Mouse (Mus musculus) layer of hippocampus, adult 2 months (tissue): Measurements from ENCODE around the gene Castor2. TPM values are rescaled to one million over a fixed set of nuclear protein-coding genes. Genes with fewer than 3 reads are reported as not detected.

Experiments used
- DNase-seq, 2 experiments: peaks; one replicate each; pipeline ENCODE4 v3.0.0; 2022; ENCODE audit warnings: low spot score in 2 of 2
- H3K27ac ChIP-seq: fragments of 200-600 bp; 2 replicates; pipeline ENCODE4 v1.8.1; 2022
- H3K4me3 ChIP-seq: fragments of 200-600 bp; 2 replicates; pipeline ENCODE4 v1.8.1; 2022; ENCODE audit warnings: mild to moderate bottlenecking
- CTCF ChIP-seq: fragments of 200-600 bp; conservative IDR thresholded peaks from 2 replicates; pipeline ENCODE4 v1.8.1; 2022; ENCODE audit warnings: antibody characterized with exemption, mild to moderate bottlenecking, moderate library complexity
- total RNA-seq, 2 experiments: library from RNA; stranded (reverse); gene quantifications; 2 replicates each; pipeline ENCODE4 v1.2.3; 2021

Gene Castor2
- total RNA-seq, 2 experiments from 2014 or later, result 67.5 to 69.4 TPM

DNA sequence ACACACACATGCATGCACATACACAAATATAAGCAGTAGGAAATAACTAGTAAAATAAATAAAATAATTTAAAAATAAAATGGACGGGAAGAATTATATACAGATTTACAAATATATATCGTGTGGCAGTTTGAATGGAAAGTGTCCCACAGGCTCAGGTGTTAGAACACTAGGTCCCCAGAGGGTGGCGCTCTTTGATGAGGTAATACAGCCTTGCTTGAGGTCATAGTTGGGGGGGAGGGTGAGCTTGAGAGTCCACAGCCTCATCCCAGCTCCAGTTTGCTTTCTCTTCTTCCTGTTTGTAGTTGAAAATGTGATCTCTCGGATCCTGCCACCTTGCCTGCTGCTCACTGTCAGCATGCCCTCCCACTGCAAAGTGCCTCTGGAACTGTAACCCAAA is 14.3 kb upstream of the Castor2 start:
- Histone ChIP-seq H3K27ac (no peak overlapping the region), H3K4me3 (no peak overlapping the region)
- DNase-seq, result no peak
- TF ChIP-seq CTCF, result peak; percentile 43

DNA sequence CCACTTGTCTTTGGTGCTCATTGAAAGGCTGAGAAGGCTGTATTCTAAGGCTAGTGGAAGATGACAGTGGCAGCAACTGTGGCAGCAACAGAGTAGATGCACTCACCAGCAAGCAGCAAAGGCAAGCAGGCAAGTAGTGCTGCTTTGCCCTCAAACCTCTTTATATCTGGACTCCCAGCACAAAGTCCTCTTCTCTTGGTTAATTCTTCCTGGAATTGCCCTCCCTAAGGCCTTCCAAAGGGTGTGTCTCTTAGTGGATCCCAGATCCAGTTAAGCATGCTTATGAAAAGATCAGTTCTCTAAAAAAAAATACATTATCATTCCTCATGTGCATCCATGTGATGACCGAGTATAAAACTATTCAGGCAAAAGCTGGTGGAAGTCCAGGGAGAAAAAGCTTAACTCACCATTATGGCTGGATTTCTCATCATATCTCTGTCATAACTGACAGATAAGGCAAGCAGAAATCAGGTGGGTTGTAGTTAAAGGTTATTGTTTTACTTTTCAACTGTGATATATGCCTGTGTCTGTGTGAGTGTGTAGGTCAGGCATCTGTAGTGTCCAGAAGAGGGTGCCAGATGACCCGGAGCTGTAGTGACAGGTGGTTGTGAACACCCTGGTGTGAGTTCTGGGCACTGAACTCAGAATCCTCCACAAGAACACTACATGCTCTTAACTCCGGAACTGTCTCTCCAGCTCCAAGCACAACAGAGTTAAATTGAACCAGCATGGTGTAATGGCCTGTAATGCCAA is 13.4 kb upstream of the Castor2 start:
- DNase-seq, result no peak
- Histone ChIP-seq H3K27ac (peak overlapping the region; percentile 32; the same call in 1 of the 2 replicates), H3K4me3 (no peak overlapping the region)
- TF ChIP-seq CTCF, result no peak

DNA sequence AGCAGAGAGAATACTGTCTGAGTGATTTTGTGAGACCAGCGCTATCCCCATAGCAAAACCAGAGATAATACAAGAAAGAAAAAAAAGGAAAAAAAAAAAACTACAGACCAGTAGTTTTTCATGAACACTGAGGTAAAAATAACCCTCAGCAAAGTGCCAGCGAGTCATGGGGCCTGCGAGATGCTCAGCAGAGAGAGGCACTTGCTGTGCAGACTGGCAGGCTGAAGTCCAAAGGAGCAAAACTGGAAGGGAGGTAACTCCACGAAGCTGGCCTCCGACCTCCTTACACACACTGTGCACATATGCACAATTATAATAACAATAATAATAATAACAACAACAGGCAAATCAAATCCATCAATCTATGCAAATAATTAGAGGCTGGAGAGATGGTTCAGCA is 12.3 kb upstream of the Castor2 start:
- TF ChIP-seq CTCF, result no peak
- Histone ChIP-seq H3K4me3 (no peak overlapping the region), H3K27ac (peak overlapping the region; percentile 32)
- no peak for DNase-seq

DNA sequence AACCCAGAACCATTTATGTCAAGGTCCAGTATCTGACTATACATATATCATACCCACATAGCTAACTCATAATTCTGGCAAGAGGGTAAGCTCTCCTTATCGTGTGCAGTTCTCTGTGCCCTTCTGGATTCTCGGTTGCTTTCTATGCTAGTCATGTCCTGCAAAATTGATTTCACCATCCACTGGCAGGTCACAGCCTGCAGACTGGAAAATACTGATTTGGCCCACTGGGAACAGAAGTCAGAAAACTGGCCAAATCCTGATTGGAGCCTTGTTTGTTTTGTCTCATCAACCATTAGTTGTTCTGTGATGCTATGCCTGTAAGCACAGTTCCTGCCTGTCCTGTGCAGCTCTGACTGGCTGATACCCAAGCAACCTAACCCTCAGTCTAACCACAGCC is 3.7 kb upstream of the Castor2 start:
- TF ChIP-seq CTCF, result no peak
- H3K4me3 ChIP-seq, result no peak overlapping the region
- DNase-seq, result no peak
- H3K27ac ChIP-seq, result no peak overlapping the region

DNA sequence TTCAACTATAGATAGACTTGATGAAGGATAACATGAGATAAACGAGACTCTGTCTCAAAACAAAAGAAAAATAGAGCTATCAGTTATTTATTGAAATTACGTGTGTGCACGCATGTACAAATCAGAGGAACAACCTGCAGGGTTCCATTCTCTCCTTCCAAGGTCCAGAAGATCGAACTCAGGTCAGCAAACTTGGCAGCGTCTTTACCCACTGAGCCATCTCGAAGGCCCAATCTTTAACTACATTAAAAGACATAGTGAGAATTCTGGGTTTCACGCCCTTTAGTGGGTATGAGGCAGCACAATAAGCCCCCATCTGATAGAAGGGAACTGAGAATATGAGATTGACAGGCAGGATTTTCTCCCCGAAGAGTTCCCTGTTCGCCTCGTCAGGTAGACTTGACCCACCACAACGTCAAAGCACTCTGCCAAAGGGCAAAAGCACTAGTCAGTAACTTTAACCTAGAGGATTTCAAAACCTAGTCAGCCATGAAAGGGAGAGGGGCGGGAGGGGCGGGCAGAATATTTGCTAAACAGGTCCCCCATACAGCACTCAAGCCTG is 1.1 kb upstream of the Castor2 start:
- Histone ChIP-seq H3K4me3 (peak overlapping the region; percentile 93), H3K27ac (peak overlapping the region; percentile 96)
- no peak for TF ChIP-seq CTCF
- DNase-seq, result no peak

DNA sequence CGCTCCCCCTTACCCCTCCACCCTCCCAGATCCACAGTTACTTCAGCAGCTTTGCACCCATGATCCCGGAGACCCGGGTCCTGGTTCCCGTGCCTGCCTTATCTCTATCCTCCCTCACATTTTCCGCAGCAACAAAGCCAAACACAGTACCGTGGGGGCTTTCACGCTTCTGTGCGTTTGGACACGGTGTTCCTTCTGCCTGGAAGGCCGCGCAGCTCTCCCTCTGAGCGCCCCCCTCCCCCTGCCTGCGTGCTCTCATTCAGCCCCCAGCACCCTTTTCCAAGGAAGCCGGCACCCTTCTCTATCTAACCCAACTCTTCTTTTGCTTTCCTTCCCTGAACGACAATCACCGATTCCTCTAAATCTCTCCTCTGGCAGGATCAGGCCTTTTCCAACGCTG is 535 bp upstream of the Castor2 start:
- Histone ChIP-seq H3K4me3 (peak overlapping the region; percentile 93), H3K27ac (peak overlapping the region; percentile 96)
- no peak for TF ChIP-seq CTCF
- DNase-seq, result peak in 1 of 2 experiments; percentile 47

DNA sequence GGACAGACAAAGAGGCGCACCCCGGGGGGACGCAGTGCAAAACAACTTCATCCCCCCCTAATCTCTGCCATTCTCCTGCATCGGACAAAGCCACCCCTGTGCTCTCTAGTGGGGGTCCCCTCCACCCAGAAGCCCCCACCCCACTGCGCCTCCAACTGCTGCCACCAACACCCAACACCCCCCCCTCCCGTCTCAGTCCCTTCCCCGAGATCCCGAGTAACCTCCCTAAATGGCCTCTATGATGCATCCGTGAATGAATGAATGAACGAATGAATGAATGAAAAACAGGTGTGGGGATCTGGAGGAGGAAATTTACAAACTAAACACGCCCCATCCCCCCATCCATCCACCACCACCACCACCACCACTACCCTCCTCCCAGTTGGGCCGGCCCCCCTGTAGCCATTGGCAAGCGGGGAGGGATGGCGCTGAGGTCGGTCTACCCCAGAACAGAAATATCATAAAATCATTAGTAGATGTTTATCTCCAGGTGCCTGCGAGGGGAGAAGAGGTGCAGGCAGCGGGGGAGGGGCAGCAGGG is 791 bp downstream of the Castor2 start:
- H3K27ac ChIP-seq, result peak overlapping the region; percentile 96
- DNase-seq, result peak in 1 of 2 experiments; percentile 15
- peak overlapping the region; percentile 93 for H3K4me3 ChIP-seq
- TF ChIP-seq CTCF, result no peak

DNA sequence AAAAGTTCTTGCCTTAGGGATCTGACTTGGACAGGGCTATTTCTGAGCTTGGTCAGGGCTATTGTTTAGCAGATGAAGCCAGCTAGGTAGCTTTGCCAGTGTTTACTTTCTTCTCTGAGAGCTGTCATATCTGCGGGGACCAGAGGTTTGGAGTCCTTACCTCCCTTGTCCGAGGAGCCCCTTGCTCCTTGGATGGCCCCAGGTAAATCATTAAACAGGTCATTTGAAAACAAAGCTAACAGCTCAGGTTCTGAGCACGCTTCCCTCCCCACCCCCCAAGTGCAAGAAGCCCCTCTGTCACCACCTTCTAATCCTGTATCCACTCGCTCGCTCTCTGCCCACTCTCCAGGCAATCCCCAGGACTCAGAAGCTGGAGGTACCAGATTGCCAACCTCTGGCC is 1.8 kb downstream of the Castor2 start:
- TF ChIP-seq CTCF, result no peak
- no peak for DNase-seq
- Histone ChIP-seq H3K4me3 (peak overlapping the region; percentile 93), H3K27ac (no peak overlapping the region)

DNA sequence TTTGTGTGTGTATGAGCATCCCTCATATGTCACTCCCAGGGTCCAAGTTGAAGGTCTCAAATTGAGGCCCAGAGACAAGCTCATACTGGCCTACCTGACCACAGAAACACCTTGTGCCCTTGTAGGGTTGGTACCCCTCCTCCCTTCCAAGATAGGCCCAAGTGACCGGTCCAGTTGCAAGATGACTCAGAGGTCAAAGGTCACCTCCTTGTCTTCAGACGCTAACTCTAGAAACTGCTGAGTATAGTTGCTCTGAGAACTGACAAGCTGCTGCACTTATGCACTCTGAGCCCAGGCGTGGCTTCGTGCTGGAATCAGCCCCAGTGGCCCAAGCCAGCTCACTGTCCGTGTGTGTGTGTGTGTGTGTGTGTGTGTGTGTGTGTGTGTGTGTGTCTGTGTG is 2.4 kb downstream of the Castor2 start:
- TF ChIP-seq CTCF, result no peak
- no peak for DNase-seq
- Histone ChIP-seq H3K27ac (no peak overlapping the region), H3K4me3 (peak overlapping the region; percentile 93)

DNA sequence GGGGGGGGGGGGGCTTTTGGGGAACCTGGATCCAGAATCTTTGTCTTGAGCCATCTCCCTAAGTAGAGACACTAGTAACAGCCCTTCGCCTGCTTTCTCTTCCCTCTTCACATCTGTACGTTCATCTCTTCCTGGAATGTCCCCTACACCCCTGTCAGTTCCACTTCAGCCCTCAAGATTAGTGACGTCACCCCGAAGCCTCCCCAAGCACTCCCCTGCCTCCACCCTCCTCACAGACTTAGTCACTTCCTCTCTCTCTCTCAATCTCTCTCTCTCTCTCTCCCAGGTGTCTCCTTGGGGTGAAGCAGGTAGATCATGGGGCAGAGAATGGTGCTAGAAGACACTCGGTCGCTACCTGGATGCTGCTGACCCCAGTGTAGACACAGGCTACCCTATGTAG is 3.2 kb downstream of the Castor2 start:
- Histone ChIP-seq H3K27ac (no peak overlapping the region), H3K4me3 (no peak overlapping the region)
- DNase-seq, result no peak
- no peak for TF ChIP-seq CTCF

DNA sequence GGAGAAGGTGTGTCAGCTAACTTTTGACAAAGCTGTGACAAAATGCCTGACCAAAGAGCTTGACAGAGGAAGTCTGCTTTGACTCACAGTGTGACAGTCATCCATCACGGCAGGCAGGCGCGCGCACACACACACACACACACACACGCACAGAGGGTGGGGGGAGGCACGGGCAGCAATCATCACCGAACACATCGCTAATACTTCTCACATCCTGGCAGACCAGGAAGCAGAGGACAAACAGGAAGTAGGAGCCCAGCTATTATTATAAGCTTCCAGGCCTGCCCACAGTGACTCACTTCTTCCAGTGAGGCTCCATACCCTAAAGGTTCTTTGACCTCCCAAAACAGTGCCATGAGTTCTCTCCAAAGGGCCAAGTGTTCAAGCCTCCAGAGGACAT is 6.3 kb downstream of the Castor2 start:
- DNase-seq, result no peak
- Histone ChIP-seq H3K4me3 (no peak overlapping the region), H3K27ac (no peak overlapping the region)
- no peak for TF ChIP-seq CTCF

DNA sequence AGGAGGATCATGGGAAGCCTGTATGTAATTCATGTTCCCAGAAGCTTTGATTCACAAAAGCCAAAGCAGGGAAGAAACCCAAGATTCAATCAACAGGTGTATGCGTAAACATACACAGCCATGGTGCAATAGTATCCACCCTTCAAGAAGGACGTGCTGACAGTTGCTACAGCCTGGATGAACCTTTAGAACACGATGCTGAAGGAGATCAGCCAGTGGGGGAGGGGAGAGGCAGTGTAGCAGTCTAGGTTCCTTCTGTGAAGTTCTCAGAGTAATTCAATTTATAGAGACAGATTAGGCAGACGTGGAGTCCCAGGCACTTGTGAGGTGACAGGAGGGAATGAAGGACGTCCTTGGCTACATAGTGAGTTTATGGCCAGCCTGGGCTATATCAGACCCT is 15.5 kb downstream of the Castor2 start:
- Histone ChIP-seq H3K4me3 (no peak overlapping the region), H3K27ac (no peak overlapping the region)
- TF ChIP-seq CTCF, result no peak
- no peak for DNase-seq

DNA sequence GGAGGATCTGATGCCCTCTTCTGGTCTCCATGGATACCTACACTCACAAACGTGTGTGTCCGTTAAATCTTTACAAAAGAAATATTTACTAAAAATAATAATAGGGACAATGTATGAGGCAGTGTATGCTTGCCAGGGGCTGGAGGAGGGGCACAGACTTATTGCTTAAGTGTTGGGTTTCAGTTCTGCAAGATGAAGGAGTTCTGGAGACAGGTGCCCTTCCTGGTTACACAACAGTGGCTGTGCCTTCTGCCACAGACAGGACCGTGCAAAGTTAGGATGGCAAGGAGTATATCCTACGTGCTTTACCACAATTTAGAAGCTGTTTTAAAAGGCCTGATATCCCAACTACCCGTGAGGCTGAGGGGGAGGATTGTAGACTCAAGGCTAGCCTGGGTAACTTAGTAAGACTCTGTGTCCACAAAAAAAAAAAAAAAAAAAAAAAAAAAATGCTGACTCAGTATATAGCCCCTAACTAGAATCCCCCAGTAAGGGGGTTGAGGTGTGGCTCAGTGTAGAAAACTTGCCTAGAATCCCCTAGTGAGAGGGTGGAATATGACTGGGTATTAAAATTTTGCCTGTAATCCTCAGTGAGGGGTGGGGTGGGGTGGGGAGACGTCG is 16.2 kb downstream of the Castor2 start:
- H3K27ac ChIP-seq, result no peak overlapping the region
- no peak for DNase-seq
- TF ChIP-seq CTCF, result no peak; the same call in 1 of the 2 replicates

More for the DNA sequence above, 16.2 kb downstream of the Castor2 start:
- no peak overlapping the region for H3K4me3 ChIP-seq
